18 mouse cellular contexts compared by ENCODE assay signal in the genomic region with DNA sequence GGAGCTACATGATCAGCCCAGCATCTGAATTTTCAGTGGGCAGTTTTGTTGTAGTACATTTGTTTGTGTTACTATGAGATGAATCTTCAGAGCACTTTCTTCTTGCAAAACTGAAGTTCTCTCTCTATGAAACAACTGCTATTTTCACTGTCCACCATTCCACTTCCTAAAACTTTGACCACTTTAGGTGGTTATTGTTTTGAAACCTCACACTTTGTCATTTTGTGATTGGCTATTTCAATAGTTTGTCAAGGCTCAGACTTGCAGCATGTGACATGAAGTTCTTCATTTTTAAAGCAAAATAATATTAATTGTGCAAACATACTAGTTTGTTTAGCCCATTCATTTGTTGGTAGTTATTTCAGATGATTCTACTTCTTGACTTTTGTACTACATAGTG.
"Had no signal": no experiment of that assay in that cellular context is flagged by ENCODE, and none has a peak within 500 bp of the region (broad histone marks: within the 10 kb centered on the region; RNA-seq: fewer than 3 reads in every experiment).

No protein-coding gene starts in this region.

- H3K27ac ChIP-seq: liver, embryonic 14.5 days; midbrain, embryonic 10.5 days; midbrain, embryonic 12.5 days; neural tube, embryonic 13.5 days; neural tube, embryonic 15.5 days; stomach, embryonic 15.5 days; stomach, postnatal 0 days had no signal

- H3K9ac ChIP-seq: liver, embryonic 14.5 days; lung, embryonic 14.5 days; midbrain, embryonic 12.5 days; neural tube, embryonic 13.5 days; neural tube, embryonic 15.5 days; stomach, embryonic 15.5 days had no signal

- H3K9me3 ChIP-seq: midbrain, embryonic 10.5 days; midbrain, embryonic 12.5 days; neural tube, embryonic 13.5 days; neural tube, embryonic 15.5 days; stomach, embryonic 15.5 days had no signal

- ATAC-seq: midbrain, embryonic 16.5 days had no signal

- H3K4me1 ChIP-seq: midbrain, embryonic 10.5 days; midbrain, embryonic 12.5 days; neural tube, embryonic 13.5 days; neural tube, embryonic 15.5 days; stomach, embryonic 15.5 days had no signal

- H3K27me3 ChIP-seq: midbrain, embryonic 12.5 days; neural tube, embryonic 13.5 days; neural tube, embryonic 15.5 days; stomach, embryonic 15.5 days had no signal

- H3K36me3 ChIP-seq: midbrain, embryonic 10.5 days; midbrain, embryonic 12.5 days; neural tube, embryonic 13.5 days; neural tube, embryonic 15.5 days; stomach, embryonic 15.5 days had no signal

- H3K4me2 ChIP-seq: lung, embryonic 14.5 days; midbrain, embryonic 12.5 days; neural tube, embryonic 13.5 days; neural tube, embryonic 15.5 days; stomach, embryonic 15.5 days had no signal

- DNase-seq: lung, adult 18-20 months; lung, embryonic 14.5 days; lung, postnatal 14 days; lung, postnatal 36 days; midbrain, embryonic 14.5 days; right cerebral cortex, postnatal 14 days; thymus, adult 2 months; thymus, postnatal 25 days; thymus, postnatal 4 days had no signal

- H3K4me3 ChIP-seq: midbrain, embryonic 10.5 days; midbrain, embryonic 12.5 days; myocyte; neural tube, embryonic 13.5 days; neural tube, embryonic 15.5 days; stomach, embryonic 15.5 days had no signal
